Mouse (Mus musculus) layer of hippocampus, adult 18-20 months (tissue): ENCODE data around the gene Usmg5. TPM values are rescaled to one million over a fixed set of nuclear protein-coding genes. Genes with fewer than 3 reads are reported as not detected.
"Not testable (repeated sequence)": the region's sequence is repeated elsewhere in the genome, so short reads cannot be mapped to it uniquely, and the experiment has no call there.

ENCODE experiments used
- DNase-seq, 2 experiments: peaks; one replicate each; pipeline ENCODE4 v3.0.0; 2022; ENCODE audit warnings: low spot score in 2 of 2
- long read RNA-seq: library from polyadenylated mRNA; stranded (forward); transcript quantifications from one replicate; pipeline ENCODE4 v2.0.0, GENCODE M21; 2021
- total RNA-seq, 2 experiments: library from RNA; stranded (reverse); gene quantifications; 2 replicates each; pipeline ENCODE4 v1.2.3; 2021

The Usmg5 gene
- 100 to 1,000 TPM; 748 to 765 TPM for total RNA-seq
- long read RNA-seq, transcript Usmg5-201 (4 exons, 362 nt): major isoform, 271 of 276 reads
- long read RNA-seq, partial matches to known transcripts: 2 of 276 reads
- long read RNA-seq, other reads (novel, unspliced or antisense): 1 of 276 reads

GRCm38 (mm10) chr19:47090550-47091156 is at the start of gene Usmg5, which contains the start of gene Pdcd11:
TSS of gene Usmg5 (minus strand) at chr19:47090647.
TSS of gene Pdcd11 (plus strand) at chr19:47090768.
- peak; percentile 96 to 98 for DNase-seq

GRCm38 (mm10) chr19:47139611-47140010 is 49.2 kb upstream of the Usmg5 start:
- DNase-seq: not testable (repeated sequence)

GRCm38 (mm10) chr19:47137771-47138421 is 47.4 kb upstream of the Usmg5 start, which contains the start of gene Calhm2:
TSS of gene Calhm2 (minus strand) at chr19:47138294.
- DNase-seq: peak; percentile 51 to 52

- peak; percentile 72 to 75 for DNase-seq
Observed at GRCm38 (mm10) chr19:47137051-47137581, 46.7 kb upstream of the Usmg5 start.

DNA sequence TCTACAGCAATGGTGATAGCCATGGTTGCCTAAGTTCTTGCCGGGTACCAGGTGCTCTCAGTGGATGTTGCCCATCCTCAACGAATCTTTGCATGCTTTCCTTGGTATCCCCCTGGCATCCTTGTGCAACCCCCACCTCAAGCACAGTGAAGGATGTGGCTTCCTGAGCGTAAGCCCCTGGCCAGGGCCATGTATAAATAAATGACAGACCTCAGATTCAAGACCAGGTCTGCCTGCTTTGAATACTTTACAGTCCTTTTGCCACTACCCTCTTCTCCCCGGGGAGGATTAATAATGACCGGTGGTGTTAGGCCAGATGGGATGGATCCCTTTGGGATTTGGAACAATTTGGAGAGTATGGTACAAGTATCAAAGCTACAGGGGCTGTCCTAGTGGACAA is 45.7 kb upstream of the Usmg5 start:
- no peak for DNase-seq

DNA sequence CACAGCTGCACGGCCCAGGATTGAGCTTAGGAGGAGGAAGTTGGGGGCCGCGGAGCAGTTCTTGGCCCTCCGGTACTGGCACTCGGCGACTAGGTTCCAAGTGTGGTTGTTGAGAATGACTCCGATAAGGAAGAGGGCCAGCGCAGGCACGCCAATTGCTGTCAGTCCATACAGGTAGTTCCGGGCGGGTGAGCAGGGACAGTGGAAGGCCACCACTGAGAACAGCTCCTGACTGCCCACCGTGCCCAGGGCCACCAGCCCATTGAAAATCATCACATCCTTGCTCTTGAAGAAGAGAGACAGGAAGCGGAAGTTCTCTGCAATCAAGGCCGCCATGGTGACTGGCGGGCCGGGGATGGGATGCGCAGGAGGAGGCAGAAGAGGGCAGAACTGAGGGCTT is 45.1 kb upstream of the Usmg5 start:
- no peak for DNase-seq

DNA sequence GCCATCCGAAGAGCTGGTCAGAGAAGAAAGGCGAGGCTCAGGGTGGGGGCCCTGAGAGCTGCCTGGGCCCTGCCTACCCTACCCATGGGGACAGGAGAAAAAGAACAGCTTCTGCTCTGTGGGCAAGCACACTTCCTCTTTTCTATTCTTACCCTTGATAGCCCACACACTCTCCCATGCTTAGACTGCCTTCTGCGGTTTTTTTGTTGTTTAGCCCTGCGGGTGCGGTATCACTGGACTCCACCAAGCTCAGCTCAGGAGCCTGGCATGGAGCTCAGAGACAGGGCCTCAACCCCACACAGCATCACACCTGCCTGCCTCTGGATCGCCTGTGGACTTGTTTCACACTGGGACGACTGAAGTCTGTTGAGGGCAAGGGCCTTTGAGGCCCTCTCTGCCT is 42.7 kb upstream of the Usmg5 start:
- DNase-seq: no peak

GRCm38 (mm10) chr19:47130551-47131125 is 40.2 kb upstream of the Usmg5 start:
- DNase-seq: no peak

DNA sequence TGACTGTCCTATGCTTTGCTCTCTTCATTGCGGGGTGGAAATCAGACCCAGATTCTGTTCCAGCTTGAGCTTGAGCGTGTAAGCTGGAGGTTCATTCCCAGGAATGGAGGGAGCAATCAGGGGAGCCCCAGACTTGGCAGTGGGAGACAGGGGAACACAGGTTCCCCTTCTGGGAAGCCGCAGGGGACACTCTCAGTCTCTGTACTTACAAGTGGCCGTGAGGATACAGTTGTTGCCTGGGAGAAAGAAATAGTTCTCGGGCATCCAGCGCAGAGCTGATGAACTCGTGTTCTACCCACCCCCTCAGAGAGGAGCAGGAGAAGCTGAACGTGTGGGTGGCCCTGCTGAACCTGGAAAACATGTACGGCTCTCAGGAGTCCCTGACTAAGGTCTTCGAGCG is 38.4 kb upstream of the Usmg5 start:
- DNase-seq: no peak

GRCm38 (mm10) chr19:47128164-47128563 is 37.7 kb upstream of the Usmg5 start:
- peak in 1 of 2 experiments; percentile 33 for DNase-seq

GRCm38 (mm10) chr19:47122802-47123201 is 32.4 kb upstream of the Usmg5 start:
- no peak for DNase-seq

- peak in 1 of 2 experiments; percentile 62 for DNase-seq
Observed at GRCm38 (mm10) chr19:47121054-47121453, 30.6 kb upstream of the Usmg5 start.

GRCm38 (mm10) chr19:47118634-47119033 is 28.2 kb upstream of the Usmg5 start:
- DNase-seq: no peak

- DNase-seq: no peak
Observed at GRCm38 (mm10) chr19:47104641-47105271, 14.3 kb upstream of the Usmg5 start.

- no peak for DNase-seq
Observed at GRCm38 (mm10) chr19:47101080-47101479, 10.6 kb upstream of the Usmg5 start.

DNA sequence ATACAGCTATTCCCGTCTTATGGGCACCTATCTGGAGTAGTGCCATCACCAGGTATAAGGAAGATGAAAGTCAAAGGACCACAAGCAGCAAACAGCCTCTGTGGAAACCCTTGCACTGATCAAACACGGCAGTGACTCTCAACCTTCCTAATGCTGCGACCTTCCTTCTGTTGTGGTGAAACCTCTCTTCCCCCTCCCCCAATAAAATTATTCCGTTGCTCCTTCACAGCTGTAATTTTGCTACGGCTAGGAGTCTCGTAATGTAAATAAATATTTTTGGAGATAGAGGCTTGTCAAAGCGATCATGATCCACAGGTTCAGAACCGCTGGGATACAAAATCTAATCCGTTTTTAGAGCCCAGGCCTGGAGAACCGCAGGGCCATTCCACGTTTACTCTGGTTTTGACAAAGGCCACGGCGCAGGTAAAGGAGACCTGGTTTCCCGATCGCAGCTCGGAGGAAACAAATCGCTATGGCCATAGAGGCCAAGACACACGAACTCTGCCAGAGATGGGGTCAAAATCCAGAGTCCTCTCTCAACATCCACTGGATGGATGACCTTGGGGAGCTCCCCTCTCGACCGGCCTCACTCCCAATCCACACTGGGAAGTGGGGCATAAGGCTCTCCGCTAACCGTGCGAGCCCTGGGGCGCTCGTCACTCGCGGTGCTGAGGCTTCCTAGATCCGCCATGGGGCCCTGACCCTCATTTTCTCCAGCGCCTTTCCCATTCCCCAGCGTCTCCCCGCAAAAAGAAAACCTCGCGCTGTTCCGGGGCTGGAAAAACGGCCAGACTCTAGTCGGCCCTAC is 525 bp downstream of the Usmg5 start:
- peak in 1 of 2 experiments; percentile 11 for DNase-seq

GRCm38 (mm10) chr19:47088226-47088625 is 2.2 kb downstream of the Usmg5 start:
- no peak for DNase-seq

DNA sequence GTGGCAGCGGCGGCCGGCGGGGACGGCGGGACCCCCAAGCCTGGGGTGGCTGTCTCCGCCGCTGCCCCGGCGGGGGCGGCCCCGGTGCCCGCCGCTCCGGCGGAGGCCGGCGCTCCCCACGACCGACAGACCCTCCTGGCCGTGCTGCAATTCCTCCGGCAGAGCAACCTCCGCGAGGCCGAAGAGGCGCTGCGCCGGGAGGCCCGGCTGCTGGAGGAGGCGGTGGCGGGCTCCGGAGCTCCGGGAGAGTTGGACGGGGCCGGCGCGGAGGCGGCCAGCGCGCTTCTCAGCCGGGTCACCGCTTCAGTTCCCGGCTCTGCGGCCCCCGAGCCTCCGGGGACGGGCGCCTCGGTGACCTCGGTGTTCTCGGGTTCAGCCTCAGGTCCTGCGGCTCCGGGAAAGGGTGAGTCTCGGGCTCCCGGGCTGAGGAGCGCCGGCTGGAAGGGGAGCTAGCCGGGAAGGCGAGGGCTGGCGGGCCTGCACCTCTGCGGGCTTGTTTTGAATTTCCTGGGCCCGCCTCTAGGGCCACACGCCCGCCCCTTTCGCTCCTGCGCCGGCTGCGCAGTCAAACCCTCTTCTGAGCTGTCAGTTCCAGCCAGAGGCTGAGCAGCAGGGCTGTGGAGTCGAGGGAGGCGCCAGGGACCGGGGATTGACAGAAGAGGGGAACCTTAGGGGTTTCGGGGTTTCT is 22.4 kb downstream of the Usmg5 start:
- peak; percentile 83 to 85 for DNase-seq

DNA sequence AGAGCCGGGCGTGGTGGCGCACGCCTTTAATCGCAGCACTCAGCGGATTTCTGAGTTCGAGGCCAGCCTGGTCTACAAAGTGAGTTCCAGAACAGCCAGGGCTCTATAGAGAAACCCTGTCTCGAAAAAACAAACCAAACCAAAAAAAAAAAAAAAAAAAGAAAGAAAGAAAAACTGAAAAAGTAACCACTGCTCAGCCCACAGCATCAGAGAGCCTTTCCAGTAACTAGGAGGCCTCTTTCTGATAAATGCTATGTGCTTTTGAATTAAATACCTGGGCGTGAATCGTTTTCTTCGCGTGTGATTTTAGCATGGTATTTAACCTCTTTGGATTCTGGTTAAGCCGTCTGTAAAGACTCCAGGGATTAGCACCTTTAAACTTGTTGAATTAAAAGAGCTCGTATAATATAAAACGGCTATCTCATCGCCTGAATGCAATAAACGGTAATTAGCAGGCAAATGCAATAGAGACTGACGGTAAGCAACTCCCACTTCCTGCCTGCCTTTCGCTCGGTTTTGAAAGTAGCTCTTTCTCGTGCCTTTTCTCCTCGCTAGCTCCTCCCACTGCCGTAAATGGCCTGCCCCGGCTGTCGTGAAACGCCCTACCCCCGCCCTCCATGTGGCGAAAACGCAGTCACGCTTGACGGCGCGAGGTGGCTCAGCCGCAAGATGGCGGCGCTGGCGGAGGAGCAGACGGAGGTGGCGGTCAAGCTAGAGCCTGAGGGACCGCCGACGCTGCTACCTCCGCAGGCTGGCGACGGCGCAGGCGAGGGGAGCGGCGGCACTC is 23.2 kb downstream of the Usmg5 start, which contains the start of gene Taf5:
Gene Taf5, plus strand, starts transcription at position 651 of the 787 bp plus-strand sequence.
- peak; percentile 96 to 97 for DNase-seq
